Mouse (Mus musculus) C2C12 (cell line): ENCODE results near the gene Cdk14.

ENCODE experiments used
- CTCF ChIP-seq: IDR thresholded peaks from one replicate; pipeline ENCODE4 v1.5.1; 2011; ENCODE audit not compliant: control insufficient read depth, insufficient read depth, insufficient read length
- MYOD1 ChIP-seq: IDR thresholded peaks from one replicate; pipeline ENCODE4 v1.6.1; 2011; ENCODE audit warnings: low read depth; ENCODE audit not compliant: control insufficient read depth, insufficient read length

- no peak for TF ChIP-seq CTCF
- no peak for TF ChIP-seq MYOD1
Measured at GRCm38 (mm10) chr5:5372354-5372753, 47.8 kb downstream of the Cdk14 start.
